Mouse (Mus musculus) frontal cortex, postnatal 25 days (tissue): Measurements from ENCODE around the gene Entpd2.
A peak's percentile ranks its signal among the peaks of the same experiment; 100 is the strongest.

Source experiments
- DNase-seq, 2 experiments: peaks; one replicate each; pipeline ENCODE4 v3.0.0; 2022; ENCODE audit warnings: low spot score in 2 of 2

The Entpd2 gene

DNA sequence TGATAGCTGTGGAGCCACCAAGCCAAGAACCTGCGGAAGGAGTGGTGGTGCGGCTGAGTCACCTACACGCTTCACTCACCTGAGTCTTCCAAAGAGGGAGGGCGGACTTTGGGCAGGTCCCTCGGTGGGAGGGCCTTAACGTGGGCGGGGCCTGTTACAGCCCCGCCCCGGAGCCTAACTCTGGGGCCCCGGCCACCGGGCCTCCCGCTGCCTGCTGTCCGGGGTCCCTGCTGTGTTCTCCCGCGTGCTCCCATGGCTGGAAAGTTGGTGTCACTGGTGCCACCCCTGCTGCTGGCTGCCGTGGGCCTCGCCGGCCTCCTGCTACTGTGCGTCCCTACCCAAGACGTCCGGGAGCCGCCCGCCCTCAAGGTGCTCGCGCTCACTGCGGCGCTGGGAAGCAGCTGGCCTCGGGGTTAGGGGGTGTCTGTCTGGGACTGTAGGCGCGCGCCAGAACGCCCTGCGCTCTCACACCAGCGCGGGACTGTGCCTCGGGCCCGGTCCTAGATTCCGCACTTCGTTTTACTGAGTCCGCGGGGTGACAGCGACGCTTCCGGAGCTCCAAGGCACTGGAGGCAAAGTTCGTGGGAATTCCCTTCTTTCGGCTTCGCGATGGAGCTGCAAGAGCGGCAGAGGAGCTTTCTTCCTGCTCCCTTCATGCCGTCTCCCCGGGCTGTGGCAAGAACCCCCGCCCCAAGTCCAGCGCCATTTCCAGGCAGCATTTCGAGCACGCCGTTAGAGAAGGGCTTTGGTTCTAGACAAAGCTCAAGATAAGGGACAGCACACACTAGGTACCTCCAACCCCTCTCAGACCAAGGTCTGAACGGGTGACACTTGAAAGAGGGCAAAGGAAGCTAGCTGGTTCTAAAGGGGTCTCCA is at the start of gene Entpd2:
TSS of gene Entpd2 (plus strand) at position 154 of the 876 bp plus-strand sequence.
- DNase-seq, result no peak

GRCm38 (mm10) chr2:25348162-25348561 is 47.5 kb upstream of the Entpd2 start:
- DNase-seq, result no peak

GRCm38 (mm10) chr2:25349499-25349898 is 46.2 kb upstream of the Entpd2 start:
- no peak for DNase-seq

- DNase-seq, result no peak
Observed at GRCm38 (mm10) chr2:25350701-25351100, 45.0 kb upstream of the Entpd2 start.

- no peak for DNase-seq
Observed at GRCm38 (mm10) chr2:25354211-25354610, 41.5 kb upstream of the Entpd2 start.

GRCm38 (mm10) chr2:25355419-25356066 is 40.1 kb upstream of the Entpd2 start:
- no peak for DNase-seq

GRCm38 (mm10) chr2:25356208-25357079 is 39.2 kb upstream of the Entpd2 start, which contains the start of gene Dpp7:
Gene Dpp7 (minus strand): TSS chr2:25356359.
- peak; percentile 54 to 73 for DNase-seq

GRCm38 (mm10) chr2:25359848-25360247 is 35.8 kb upstream of the Entpd2 start:
- no peak for DNase-seq

DNA sequence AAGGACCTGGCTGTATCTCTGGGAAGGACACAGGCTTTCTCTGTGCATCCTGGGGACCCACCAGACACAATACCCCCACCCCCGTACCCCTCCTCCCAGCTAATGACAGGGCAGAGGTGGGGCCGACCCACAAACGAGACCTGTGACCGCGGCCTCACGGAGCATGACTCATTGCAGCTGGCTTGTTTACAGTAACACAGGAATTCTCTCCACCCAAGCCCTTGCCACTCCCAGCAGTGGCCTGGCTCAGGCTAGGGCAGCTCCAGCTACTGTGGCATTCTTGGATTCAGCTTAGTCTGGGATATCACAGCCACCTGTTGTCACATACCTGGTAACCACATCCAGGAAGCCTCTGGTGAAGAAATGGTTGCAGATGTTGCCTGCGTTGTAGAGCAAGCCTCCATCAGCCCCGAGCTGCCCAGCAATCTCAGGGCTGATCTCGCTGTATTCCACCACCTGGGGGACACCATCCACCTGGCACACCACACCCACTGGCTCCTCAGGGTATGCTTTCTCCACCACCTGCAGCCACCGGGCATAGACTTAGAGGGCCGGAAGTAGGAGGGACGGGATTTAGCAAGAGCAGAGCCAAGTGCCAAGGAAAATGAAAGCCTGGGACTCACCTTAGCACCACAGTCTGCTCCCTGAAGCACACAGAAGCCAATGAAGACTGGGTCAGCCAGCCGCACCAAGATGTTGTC is 32.0 kb upstream of the Entpd2 start:
- DNase-seq, result no peak

GRCm38 (mm10) chr2:25364313-25364712 is 31.4 kb upstream of the Entpd2 start:
- no peak for DNase-seq

- no peak for DNase-seq
Observed at GRCm38 (mm10) chr2:25364761-25365090, 30.9 kb upstream of the Entpd2 start.

GRCm38 (mm10) chr2:25365091-25365761 is 30.4 kb upstream of the Entpd2 start, which contains the start of gene Uap1l1:
Gene Uap1l1 (minus strand): TSS chr2:25365682.
- peak in 1 of 2 experiments; percentile 41 for DNase-seq

DNA sequence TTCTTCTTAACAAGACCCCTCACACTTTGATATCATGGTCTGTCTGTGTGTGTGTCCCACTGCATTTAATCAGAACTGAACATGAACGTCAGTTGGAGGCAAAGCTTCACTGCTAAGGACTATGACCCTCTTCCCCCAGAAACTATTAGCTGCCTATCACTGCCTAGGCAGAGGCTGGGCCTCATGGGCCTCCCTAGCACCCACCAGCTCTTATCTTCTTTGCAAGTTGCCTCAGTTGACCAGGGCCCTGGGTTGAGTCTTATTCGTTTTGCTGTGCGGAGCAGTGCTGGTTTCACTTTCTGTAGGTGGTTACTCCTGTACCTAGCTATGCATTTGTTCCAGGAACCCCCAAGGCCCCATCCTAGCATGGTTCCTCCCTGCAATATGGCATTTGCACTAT is 25.7 kb upstream of the Entpd2 start:
- DNase-seq, result no peak

GRCm38 (mm10) chr2:25371764-25372643 is 23.7 kb upstream of the Entpd2 start, which contains the start of gene Sapcd2:
Gene Sapcd2 (plus strand): TSS chr2:25372321.
- DNase-seq, result peak; percentile 71 to 83

GRCm38 (mm10) chr2:25372644-25373391 is 22.9 kb upstream of the Entpd2 start:
- no peak for DNase-seq

- no peak for DNase-seq
Observed at GRCm38 (mm10) chr2:25373431-25373830, 22.2 kb upstream of the Entpd2 start.

GRCm38 (mm10) chr2:25376589-25376988 is 19.1 kb upstream of the Entpd2 start:
- peak in 1 of 2 experiments; percentile 46 for DNase-seq

DNA sequence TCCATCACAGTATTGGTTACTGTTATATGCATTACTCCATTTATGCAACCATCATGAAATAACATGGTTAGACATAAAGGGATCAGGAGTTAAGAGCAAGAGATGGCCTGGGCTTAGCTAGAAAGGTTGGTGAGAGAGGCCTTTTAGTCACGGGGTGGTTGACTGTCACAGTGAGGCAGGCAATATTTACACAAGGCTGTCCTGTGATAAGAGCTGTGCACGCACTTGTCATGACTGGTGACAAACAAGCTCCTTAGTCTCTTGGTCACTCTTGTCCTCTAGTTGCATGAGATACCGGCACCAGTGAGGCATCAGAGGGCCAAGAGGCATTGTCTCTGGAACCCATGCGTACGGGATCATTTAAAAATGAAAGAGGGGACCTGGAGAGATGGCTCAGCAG is 11.2 kb upstream of the Entpd2 start:
- no peak for DNase-seq

DNA sequence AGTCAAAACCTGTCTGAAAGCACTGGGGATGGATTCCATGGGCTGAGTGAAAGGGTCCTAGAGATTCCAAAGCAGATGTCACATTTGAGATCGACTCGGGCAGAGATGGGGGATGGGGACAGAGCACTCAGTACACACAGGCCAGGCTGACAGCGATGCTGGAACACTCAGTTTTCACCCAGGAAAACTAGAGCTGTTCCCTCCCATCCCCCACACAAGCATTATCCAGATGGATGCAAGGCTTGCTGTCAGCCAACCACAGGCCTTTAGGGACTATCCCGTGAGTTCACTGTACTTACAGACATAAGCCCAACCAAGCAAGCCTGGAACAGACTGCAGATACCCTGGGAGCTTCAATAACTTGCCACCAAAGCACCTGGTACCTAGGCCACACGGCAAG is 4.4 kb upstream of the Entpd2 start:
- no peak for DNase-seq
